Mouse (Mus musculus): Measurements from ENCODE around the gene Adamts7.

Gene Adamts7

DNA sequence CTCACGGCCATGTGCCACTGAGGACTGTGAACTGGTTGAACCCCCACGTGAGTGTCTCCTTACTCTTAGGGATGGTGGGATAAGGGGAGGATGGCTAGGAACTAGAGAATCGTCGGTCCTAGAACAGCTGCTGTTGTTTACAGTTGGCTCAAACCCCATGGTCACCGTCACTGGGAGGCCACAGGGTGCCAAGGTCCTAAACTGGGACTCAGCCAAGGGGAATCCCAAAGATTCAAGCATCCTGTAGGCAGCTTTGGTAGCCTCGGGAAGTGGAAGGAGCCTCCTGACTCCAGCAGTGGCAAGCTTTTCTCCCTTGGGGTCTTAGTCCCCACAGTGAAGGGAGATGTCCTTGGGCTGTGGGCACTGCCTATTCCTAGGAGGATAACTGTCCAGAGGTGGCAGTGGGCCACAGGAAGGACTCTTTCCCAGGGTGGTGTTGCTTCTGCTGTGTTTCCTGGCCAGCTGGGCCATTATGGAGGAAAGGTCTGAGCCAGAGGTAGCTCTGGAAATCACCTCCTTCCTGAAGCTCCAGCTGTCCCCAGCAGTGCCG, 34.3 kb downstream of the Adamts7 start:
- no peak for DNase-seq (ENCODE audit: low read depth, low spot score)

DNA sequence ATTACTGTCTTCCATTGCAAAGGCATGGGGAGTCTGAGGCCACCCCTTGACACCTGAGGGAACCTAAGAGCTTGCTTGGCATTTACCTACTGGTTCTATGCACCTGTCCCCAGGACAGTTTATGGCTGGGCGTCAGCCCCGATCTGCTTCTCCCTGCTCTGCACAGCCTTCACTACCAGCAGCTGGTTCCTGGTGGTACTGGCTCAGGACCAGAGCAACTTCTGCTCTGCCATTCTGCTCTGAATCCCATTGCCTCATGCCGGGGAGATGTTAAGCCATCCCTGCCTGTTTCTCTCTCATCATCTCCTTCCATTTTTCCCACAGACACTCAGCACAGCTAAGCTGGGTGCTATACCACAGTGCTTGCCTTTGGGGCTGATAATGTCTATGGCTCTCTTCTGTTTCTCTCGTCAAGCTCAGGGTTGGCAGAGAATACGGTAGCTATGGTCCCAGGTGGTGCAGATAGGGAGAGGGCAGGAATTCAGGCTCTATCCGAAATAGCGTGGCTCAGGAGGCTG, 35.1 kb downstream of the Adamts7 start:
- DNase-seq (ENCODE audit: low read depth, low spot score), result no peak

DNA sequence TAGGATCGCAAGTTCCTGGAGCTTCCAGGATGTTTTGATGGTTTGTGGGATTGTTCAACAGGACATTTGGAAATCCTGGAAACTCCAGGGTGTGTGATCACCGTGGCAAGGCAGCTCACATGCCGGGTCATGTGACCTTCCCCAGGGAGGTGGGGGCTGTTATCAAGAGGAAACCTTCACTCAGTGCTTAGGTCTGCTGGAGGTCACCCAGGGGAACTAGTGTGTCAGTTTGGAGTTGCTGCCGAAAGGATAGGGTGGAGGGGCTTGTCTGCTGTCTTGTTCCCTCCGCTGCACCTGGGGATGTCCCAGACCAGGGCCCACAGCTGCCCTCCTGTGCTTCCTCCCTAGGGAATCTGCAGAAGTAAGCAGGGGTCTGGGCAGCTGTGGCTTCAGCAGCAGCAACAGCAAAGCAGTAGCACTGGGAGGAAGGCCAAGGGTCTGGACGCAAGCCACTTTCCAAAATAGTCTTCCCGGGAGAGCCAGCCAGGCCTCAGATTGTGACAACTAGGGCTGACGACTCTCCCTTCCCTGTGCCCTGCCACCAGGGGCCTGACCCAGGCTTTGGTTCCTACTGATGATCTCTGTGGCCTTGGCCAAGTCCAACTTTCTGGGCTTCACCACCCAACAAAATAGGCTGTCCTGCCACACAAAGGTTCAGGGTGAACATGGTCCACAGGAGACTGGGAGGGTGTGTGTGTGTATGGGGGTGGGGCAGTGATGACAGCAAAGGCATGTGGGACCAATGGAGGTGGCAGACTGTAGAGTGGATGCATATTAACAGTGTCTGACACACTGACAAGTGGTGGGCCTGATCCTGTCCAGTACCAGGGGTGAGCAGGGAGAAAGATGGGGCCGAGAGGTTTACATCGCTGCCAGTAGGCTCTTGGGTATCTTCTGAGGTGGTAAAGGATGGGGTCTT, 35.9 kb downstream of the Adamts7 start:
- no peak for DNase-seq (ENCODE audit: low read depth, low spot score)

DNA sequence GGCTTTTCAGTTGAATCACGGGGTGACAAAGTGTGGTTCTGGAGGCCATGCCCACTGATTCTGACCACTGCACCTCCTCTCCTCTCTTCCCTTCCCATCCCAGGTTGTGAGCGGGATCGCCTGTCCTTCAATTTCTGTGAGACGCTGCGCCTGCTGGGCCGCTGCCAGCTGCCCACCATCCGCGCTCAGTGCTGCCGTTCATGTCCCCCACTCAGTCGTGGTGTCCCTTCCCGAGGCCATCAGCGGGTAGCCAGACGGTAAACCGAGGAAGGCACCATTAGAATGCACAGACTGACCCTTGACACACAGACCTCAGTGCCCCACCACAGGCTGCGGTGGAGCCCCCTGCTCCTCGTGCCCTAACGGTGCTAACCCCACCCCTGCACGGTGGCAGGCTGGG, 36.7 kb downstream of the Adamts7 start:
- DNase-seq (ENCODE audit: low read depth, low spot score), result no peak

DNA sequence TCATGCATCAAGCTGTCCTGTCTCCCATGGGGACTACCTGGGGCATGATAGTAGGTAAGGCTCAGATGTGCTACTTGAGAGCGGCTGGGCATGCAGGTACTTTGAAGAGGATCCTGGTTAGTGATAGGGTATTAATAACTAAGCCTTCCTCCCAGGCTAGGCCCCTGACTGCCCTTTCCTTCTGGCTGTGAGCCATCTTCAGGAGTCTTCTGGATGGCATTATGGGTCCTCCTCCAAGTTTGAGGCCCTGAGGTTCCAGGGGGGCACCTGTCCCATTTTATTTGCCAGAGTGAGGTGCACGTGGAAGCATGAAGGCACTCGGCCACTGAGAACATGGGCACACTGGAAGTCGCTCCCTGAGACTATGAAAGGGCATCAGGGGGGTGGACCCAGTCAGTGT, 37.6 kb downstream of the Adamts7 start:
- no peak for DNase-seq (ENCODE audit: low read depth, low spot score)

DNA sequence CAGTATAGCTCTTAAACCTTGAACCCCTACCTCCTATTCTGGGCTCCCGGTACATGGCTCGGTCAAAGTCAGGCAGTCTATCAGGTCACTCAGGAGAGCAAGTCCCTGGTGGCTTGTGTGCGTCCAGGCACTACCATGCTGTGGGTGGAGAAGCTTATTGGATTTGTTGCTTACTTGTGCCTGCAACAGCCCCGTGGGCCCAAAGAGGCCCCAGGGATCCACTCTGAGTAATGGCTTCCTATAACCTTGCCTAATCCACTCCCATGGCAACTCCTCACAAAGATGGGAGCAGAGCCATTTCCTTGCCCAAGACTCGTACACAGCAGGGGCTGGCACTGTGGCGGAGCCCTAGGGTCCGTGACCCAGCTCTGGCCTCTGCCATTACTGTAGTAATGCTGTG, 38.2 kb downstream of the Adamts7 start:
- DNase-seq (ENCODE audit: low read depth, low spot score), result no peak

DNA sequence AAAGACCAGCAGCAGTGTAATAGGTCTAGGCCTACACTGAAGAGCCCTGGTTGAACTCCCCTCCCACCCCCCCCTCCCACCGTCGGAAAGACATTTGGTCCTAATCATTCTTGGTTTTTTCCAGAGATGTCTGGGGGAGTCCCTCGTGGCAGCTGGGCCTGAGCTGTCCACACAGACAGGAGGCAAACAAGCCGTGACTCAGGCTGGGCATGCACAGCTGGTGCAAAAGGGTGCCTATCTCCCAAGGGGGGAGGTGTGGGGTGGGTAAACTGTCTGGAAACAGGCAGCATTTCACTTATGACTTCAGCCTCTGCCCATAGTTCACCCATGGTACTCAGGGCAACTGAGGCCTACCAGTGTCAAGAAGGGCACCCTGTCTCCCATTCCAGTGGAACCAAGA, 38.7 kb downstream of the Adamts7 start:
- DNase-seq (ENCODE audit: low read depth, low spot score), result no peak

DNA sequence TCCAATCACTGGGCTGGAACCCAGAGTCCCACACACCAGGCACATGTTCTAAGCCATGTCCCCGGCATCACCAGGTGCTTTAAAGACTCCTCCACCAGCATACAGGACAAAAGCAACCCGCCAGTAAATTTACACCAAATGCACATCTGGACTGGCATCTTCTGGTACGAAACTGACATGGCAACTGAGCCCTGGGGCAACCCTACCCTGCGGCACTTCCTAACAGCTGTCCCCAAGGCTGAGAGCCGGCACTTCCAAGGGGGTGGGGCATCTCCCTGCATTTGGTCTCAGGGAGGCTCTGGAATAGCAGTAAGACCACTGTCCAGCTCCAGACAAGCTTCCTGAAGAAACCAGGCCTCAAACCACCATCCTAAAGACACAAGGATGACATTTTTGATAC, 40.4 kb downstream of the Adamts7 start:
- DNase-seq (ENCODE audit: low read depth, low spot score), result no peak

DNA sequence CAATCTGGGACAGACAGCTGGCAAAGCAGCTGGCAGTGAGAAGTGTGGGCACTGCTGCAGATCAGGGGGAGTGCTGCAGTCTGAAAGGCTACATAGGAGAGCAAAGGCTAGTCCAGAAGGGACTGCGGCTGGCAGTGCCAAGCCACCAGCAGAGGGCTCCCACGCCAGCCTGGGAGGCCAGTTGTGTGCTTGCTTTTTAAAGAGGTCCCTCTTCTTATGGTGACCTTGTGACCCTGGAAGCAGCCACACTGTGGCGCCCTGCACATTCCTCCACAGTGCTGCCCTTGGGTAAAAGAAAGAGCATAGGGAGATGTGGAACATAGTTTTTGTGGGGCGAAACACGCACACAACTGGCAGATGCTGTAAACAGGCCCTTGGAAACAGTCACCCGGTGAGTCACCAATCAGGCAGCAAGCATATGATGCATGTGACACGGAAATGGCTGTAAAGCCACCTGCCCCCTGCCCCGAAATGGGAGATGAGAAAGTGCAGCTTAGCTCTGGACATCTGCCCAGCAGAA, 41.6 kb downstream of the Adamts7 start:
- DNase-seq (ENCODE audit: low read depth, low spot score), result no peak

DNA sequence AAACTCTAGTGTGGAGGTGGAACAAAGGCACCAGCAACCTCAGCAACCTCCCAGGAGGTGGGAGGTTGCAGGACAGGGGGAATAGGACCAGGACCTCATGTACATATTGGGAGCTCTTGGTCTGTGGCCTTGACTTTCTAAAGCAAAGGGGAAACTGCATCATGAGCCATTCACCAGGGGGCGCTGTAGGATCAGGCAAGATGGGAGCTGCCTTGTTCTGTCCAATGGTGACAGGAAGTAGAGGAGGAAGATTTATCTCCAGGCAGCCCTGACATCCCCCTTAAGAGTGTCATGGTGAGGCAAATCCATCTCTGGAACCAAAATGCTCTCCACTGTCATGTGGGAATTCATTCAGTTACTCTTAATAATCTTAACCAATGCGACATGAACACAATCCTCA, 43.6 kb downstream of the Adamts7 start:
- peak; percentile 47 for DNase-seq (ENCODE audit: low read depth, low spot score)

DNA sequence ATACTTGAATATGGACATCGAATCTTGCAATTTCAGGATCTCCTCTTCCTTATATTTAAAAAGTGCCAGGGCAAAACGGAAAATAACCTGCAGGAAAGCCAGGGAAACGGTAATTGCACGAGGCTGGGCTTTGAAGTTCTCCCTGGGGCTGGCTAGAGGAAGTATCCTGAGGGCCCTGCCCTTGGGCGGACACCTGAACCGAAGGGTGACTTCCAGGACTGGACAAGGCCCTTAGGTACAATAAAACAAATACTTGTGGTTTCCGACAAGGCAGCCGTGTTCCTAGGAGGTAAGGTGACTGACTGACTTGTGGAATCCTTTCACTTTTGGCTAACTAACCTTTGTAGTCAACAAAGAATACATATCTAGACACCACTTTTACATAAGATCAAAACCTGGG, 44.9 kb downstream of the Adamts7 start:
- DNase-seq (ENCODE audit: low read depth, low spot score), result no peak

DNA sequence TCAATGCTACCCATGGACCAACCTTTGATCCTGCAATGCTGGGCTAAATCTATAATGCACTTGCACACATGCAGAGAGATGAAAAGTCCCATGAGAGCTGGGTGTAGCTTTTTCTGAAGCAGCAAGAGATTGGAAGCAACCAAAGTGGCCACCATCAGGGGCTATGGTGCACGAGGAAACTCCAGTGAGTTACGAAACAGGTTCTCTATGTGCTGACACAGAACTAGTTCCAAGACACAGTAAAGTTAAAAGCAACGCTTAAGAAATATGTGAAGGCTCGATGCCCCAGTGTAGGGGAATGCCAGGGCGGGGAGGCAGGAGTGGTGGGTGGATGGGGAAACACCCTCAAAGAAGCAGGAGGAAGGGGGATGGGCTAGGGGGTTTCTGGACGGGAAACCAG, 45.8 kb downstream of the Adamts7 start:
- DNase-seq (ENCODE audit: low read depth, low spot score), result no peak

DNA sequence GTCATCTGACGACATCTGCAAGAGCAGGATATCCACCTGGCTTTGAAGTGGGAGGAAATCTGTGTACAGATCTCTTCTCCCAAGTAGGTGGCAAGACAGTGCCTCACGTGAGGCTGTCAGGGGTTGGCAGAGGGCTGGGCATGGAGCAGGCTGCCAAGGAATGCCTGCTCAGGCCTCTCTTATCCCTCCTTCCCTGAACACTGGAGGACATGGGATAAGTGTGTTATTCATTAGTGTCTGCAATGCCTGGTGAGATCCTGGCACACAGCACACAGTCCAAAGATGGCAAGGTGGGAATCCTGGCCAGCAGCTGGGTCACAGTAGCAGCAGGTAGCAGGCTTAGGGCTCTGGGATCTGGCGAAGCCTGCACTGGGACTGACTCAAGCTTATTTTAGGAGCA, 50.3 kb downstream of the Adamts7 start:
- DNase-seq (ENCODE audit: low read depth, low spot score), result no peak

DNA sequence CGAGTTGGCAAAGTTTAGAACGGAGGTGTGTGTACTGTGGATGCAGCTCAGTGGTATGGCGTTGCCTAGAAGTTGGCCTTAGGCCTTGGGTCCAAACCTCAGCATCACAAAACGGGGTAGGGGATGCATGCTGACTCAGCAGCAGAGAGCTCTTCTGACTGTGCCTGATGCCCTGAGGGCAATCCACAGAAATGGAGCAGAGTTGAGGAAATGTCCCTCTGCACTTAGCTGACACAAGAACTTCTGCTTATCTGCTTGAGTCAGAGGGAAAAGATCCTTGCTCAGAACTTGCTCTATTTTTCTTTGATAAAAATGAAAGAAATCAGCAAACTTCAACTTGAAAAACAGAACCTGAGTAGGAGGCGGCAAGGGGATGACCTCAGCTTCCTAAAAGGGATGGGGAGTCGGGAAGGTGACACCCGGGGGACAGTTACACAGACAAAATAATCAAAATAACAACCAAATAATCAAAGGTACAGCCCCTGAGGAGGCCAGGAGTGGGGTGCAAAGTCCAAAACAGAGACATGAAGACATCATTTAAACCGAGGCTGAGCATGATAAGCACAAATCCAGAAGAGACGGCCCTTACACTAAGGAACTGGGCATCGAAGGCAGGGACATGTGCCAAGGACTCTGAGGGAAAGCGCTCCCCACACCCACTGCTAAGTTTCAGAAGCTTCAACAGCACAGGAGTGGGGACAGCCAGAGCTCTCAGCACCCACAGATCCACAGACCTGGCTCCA, 53.6 kb downstream of the Adamts7 start:
- DNase-seq (ENCODE audit: low read depth, low spot score), result no peak

DNA sequence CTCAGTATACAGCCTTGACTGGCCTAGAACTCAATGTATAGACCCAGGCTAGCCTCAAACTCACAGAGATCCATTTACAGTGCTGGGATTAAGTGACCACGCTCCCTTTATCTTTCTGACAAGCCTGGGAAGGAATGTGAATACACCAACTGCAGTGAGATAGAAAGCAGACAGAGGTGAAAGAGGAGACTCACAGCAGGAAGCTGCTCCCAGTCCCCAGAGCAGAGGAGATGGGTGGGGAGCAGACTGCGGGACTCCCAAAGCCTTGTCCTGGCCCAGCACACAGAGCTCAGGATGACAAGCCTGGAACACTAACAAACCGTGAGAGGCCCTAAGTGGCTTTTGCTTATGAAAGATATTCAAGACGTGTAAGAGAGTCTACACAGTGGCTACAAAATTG, 54.6 kb downstream of the Adamts7 start:
- no peak for DNase-seq (ENCODE audit: low read depth, low spot score)

DNA sequence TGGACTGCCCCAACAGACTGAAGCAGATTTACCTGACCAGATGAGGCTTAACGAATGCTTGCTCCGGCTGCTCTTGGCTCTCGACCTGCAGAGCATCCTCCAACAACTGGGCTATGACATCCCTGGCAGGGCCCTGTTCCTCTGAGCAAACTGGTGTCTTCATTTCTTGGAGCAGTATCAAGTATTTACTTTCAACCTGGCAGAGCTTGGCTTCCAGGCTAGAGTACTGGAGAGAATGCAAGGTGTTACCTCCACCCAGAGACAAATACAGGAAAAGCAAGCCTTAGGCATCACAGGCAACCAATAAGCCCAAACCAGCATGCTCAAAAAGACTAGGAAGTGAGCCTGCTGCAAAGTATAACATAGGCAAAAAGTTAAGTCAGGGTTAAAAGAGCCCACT, 59.4 kb downstream of the Adamts7 start:
- DNase-seq (ENCODE audit: low read depth, low spot score), result no peak

DNA sequence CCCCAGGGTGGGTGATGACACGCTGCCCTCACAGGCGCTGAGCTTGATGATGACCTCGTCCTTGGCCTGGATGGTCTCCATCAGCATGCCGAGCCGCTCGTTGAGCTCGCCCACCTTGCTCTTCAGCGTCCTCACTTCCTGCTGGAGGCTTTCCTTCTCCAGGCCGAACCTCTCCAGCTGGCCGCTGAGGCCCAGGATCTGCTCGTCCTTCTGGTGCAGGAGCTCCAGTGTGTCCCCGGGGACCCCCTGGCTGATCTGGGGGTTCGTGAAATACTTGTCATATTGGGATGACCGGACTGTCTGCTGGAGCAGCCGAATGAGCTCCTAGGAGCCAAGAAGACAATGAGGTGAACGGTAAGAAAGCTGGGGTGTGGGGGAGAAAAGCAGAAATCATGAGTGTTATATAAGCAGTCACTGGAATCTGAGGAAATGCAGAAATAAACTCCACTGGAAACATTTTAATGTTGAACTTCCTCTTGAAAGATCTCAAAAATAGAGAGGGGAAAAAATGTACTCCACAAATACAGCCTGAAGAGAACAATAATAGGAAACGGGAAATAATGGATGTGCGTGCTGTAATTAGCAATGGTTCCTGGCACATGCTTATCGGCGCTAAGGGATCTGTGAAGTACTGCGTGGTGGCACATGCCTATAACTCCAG, 63.3 kb downstream of the Adamts7 start:
- no peak for DNase-seq (ENCODE audit: low read depth, low spot score)

DNA sequence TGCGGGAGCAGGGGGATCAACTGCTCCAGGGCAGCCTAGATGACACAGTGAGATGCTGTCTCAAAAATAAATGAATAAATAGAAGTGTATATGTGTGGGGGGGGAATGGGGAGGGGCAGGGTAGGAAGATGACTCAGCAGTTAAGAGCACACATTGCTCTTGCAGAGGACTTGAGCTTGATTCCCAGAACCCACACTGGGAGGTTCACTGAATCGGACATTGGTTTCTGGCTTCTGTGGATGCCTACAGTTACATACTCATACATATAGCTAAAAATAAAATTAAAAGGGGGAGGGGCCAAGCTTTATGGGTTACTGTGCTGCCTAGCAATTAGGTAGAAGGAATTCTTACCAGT, 63.9 kb downstream of the Adamts7 start:
- DNase-seq (ENCODE audit: low read depth, low spot score), result no peak

DNA sequence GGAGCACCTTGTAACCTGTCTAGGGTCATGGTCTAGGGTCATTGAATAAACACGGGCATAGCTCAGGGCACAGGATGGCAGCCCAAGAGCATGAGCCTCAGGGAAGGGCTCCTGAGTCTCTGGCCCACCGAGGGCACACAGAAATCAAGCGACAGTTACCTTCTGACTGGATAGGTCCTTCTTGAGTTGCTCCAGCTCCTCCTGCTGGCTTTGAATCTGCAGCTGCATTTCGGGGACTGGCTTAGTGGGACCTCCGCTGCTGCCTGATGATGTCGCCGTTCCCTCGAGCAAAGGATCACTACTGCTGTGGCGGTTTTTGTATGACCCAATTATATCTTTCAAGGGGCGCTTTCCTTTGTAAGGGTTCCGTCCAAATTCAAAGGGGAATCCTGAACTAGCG, 64.3 kb downstream of the Adamts7 start:
- no peak for DNase-seq (ENCODE audit: low read depth, low spot score)

DNA sequence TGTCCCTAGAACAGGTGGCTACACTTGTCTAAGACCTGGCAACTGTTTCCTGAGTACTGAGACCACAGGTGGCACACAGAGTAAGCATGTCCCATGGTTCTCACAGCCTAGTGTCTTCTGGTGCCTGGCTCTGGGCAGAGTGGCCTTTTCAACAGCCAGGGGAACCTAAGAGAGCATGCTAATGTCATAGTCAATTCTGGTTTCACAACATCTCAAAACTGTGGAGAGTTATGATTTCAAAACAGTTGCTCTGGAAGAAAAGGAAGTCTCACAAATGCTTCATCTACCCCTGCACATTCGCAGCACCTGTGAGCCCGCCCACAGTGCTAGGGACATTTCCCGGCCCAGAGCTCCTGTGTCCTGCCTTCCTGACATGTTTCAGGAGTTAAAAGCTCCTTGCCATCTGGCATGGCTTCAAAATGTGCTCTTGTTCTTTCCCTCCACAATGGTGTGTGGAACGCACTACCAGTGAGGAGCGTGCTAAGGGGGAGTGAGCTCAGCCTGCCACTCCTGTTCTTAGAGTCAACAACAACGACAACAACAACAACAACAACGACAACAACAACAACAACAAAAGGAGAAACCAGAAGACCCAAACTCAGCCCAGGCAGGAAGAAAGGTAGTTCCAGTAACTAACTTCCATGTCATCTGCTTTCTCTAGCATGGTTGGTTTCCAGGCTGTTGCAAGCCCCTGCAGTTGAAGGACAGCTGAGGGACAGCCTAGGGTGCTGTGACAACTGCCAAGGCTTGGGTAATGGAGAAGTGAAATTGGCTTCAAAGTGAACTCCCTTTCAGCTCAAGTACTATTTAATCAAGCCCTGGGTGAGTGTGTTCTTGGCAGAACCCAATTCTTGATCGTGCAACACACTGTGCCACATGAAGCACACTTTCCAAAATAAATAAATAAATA, 70.2 kb downstream of the Adamts7 start:
- DNase-seq (ENCODE audit: low read depth, low spot score), result no peak

DNA sequence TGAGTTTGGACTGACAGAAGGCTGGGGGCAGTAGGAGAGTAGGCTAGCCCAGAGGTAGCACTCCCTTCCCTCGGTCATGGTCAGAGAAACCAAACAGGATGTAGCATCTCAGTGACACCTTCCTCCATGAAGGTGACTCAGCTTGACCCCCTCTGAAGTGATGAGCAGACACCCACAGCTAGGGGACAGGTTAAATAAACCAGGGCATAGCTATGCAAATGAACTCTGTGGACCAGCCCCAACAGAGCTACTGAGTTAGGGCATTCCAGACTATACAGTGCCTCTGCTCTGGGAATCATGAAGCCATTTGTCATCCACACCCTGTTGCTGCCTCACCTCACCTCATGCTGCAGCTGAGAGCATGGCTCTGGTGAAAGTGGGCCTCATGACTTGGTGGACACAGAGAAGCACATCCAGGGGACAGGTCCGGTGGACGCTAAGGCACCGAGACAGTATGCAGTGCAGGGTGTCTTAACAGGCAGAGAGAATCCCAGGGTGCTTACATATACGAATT, 71.1 kb downstream of the Adamts7 start:
- no peak for DNase-seq (ENCODE audit: low read depth, low spot score)

Data from WW6 (cell line).